Mouse (Mus musculus): ENCODE results near the gene Sipa1l3. TPM values are rescaled to one million over a fixed set of nuclear protein-coding genes. Genes with fewer than 3 reads are reported as not detected.
A peak's percentile ranks its signal among the peaks of the same experiment; 100 is the strongest.

Gene Sipa1l3
- total RNA-seq, 2 experiments from 2014 or later, result 15.7 to 15.9 TPM

DNA sequence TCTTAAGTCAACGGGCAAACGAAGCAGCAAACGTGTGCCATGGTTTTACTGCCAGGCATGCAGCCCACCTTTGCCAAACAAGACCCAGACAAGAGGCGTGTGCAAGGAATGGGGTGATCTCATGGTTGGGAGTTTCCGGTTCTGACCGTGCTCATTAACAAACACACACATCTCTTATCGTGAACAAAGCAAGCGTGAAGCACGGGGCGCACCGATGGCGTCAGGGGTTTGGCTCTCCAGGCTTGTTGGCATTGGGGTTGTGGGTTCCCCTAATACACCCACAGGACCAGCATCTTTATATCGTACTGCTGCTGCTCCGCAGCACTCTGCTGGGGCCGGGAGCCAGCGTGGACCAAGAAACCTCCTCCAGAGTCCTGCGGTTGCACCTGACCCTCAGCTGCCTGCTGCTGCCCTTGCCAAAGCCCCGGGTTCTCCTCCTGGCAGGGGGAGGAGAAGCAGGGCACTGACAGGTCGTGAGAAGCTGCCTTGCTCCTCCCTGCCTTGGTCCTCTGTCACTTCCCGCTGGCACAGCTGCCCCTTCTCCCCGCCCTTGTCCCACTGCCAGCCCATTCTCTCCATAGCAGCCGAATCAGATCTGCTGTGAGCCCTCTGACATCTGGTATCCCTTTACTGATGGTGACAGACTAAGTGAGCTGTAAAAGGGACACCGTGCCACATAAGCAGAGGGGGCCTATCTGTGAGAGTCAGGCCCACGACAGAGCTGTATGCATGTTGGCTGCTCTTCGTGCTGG lies 126.5 kb downstream of the Sipa1l3 start:
- peak in 1 of 2 experiments; percentile 23 for DNase-seq
- intact Hi-C loops (cut with DNase I), result no loop called here

DNA sequence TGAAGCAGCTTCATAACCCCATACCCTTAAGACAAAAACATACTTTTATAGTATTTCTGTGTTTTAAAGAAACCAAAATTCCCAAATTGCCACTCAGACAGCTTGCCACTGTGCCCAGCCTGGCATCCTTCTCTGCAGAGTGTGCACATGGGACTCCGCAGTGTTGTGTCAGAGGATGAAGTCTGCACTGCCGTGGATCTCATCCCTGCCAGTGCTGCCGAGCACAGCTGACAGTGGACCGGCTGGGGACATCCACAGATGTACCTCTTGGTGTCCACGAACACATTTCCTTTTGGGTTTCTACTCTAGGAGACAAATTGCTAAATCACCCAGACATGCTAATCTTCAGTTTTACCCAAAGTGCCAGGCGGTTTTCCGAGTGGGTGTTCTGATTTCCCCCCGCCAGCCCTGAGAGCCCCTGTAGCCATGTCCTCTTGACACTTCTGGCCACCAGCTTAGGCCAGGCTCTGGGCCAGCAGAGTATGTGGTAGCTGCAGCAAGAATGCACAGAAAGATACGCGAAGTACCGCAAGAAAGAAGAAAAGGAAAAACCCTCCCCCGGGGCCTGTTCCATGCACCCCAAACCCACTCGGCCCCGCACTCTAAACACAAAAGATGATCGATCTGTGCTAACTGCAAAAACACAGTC lies 127.2 kb downstream of the Sipa1l3 start:
- no peak for DNase-seq
- intact Hi-C loops (cut with DNase I), result no loop called here

DNA sequence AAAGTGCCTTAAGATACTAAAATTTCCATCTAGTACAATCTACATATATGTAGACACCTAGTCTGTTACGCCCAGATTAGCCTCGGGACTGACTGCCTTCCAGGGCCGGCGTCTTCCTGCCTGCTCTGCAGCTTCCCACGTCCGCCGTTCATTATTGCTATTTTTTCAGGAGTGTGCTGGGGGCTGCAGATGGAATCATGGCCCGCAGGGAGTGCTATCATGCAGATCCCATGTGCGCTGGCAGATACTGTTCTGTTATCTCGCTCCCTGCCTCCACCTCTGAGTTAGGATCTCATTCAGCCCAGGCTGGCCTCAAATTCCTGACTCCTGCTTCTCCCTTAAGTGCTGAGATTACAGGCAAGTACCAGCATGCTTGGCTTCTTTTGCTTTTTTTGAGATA lies 128.2 kb downstream of the Sipa1l3 start:
- no peak for DNase-seq
- intact Hi-C loops (cut with DNase I), result no loop called here

DNA sequence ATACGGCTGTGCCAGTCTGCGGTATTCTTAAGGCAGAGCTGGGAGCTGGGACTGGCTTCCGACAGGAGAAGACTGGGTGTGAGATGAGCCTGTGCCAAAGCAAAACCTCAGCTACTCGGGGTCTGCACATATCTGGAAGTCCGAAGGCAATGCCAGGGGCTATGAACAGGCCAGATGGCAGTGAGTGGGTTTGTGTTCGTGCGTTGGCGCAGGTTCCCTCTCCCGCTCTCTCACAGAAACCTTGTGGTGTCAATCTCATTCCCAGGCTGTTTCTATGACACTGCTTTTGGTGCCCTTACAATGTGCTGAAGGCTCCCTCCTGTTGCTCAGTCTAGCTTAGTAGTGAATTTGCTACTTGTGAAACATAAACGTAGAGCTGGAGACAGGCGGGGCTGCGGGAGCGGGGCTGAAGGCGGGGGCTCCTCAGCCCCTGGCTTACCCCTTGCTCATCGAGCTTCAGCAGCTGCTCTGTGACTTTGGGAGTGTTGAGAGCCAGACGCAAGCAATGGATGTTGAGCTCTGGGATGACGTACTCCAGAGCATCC lies 130.8 kb downstream of the Sipa1l3 start:
- intact Hi-C loops (cut with DNase I), result no loop called here
- no peak for DNase-seq

DNA sequence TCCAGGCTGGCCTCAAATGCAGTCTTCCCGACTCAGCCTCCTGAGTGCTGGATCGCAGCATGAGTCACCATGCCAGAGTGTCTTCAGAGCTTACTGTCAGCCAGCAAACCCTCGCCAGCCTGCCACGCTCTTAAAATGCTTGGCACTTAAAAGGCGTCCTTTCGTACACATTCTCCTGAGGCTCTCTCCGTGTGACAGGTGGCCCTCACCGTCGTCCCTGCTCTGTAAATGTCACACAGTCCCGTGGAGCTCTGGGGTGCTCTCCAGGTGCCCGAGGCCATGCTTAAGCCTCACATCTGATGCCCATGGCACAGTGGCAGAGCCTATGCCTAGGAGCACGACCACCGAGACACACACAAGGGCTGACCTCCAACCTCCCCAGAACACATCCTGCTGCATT lies 132.1 kb downstream of the Sipa1l3 start:
- DNase-seq, result no peak
- intact Hi-C loops (cut with DNase I), result no loop called here

DNA sequence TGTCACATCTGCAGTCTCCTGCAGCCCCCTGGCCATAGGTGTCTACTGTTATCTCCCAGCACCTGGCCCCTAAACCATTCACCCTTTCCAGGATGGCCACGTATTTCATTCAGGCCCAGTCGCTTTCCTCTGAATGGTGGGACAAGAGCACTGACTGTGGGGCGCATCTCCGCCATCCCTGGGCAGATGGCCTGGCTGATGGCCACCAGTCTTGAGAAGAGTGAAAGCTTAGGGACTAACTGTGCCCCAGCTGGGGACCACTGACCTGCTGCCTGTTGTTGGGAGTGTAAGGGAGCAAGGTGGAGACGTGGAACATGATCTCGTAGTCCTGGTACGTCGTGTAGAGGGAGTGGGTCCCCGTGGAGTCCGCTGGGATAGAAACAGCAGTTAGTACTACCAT lies 132.7 kb downstream of the Sipa1l3 start:
- DNase-seq, result no peak

DNA sequence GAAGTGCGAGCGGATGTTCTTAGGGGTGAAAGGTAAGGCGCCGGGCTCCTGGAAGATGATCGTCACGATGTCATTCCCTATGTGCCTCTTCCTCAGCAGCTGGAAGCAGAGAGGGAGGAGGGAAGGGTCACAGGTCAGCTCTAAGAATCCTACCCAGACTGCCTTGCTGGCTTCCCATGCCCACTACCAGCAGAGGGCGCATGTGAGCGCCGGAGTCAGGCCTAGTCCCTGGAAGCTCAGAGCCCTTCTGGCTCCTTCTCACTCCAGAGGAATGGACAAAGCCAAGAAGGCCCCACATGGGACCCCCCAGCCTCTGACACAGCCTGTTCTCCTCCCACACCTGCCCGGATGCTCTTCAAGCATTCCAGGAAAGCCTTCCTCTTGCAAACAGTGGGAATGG lies 135.2 kb downstream of the Sipa1l3 start:
- peak; percentile 91 to 95 for DNase-seq
- intact Hi-C loops (cut with DNase I), result loop anchor here (1.0 to 5.0 kb wide), 2 partner anchors 79 to 139 kb away; no protein-coding TSS in a partner anchor

More for the DNA sequence above, 132.7 kb downstream of the Sipa1l3 start:
- intact Hi-C loops (cut with DNase I), result no loop called here

DNA sequence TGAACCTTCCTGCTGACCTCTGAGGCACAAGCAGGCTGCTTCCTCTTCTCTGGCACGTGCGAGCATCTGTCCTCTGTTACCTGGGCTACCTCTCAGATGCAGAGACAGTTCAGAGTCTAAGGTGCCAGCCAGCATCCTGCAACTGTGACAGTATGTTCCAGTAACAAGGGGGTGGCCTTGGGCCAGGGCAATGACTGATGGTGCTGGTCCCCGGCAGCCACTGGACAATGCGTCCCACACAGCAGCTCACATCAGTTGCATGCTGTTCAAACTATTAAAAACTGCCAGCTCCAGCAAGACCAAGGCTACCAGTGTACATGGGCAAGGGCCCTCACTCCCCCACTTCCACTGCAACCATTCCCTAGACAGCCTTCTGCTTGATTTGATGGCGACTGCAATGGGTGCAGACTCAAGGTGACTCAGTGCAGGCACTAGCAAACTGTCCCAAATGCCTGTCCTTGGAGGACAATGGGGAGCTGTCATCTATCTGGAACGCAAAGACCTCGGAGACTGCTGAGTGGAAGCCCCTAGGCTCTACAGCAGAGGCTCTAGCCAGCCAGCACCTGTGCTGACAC lies 136.9 kb downstream of the Sipa1l3 start:
- no peak for DNase-seq
- intact Hi-C loops (cut with DNase I), result loop anchor here (5.0 kb wide), 1 partner anchor 81 kb away; no protein-coding TSS in a partner anchor

DNA sequence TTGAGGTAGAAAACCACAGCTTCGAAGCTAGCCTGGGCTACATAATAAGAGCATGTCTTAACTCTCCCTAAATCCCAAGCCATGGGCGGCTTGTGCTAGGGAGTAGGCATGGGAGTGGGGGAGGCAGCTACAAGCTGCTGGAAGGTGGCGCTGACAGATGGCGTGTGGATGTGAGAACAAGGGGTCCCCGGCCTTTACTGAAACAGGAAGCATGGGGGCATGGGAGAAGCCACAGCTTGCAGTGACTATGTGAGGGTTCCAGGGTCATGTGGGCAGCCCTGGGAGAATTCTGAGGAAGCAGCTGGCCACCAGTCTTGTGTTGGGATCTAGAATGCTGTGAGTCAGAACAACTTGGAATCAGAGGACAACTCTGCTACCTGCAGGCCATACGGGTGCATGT lies 144.4 kb downstream of the Sipa1l3 start:
- DNase-seq, result no peak
- intact Hi-C loops (cut with DNase I), result no loop called here

DNA sequence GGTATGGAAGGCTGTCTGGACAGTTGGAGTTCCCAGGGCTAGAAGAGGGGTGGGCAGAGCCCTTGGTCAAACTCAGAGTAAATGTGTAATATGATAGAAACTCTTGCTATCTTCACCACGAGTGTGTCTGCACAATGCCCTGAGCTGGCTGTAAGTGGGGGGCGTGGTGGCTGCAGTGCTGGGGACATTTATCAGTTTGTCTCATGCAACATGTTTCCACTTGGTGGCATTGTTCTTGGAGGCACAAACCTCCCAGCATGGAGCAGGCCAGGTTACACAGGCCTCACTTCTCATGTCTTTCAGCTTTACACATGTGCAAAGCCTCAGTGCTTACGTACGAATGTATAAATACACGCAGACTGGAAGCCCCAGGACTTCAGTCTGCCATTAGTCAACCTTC lies 146.3 kb downstream of the Sipa1l3 start:
- no peak for DNase-seq
- intact Hi-C loops (cut with DNase I), result no loop called here

DNA sequence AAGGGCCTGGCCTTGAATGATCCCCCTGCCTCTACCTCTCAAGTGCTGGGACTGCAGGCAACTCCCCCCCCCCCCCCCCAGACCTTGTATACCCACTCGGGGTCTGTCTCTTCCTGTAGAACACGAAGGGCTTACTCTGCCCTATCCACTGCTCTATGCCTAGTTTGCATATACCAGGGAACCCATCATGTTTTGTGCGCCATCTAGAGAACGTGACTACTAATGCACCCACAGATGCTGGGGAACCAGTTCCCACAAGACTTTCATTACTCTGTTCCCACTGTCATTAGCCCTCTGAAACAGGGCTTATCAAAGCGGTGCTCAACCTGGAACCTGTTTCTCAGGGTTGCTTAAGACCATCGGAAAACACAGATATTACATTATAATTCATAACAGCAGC lies 148.4 kb downstream of the Sipa1l3 start:
- intact Hi-C loops (cut with DNase I), result no loop called here
- DNase-seq, result no peak

DNA sequence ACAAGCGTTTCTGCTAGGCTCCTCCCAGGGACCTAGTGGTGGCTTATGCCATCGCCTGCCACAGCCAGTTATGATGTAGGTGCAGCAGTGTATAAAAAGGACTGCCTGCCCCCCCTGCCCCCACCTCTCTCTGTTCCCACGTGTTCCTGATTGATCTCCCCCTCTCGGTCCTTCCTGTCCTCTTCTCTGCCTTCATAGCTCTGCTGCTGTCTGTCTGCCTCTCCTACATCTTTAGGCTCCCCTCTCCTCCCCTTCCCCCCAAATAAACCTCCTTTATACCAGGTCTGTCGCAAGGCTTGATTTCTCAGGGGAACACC lies 150.5 kb downstream of the Sipa1l3 start:
- intact Hi-C loops (cut with DNase I), result no loop called here
- DNase-seq, result no peak

DNA sequence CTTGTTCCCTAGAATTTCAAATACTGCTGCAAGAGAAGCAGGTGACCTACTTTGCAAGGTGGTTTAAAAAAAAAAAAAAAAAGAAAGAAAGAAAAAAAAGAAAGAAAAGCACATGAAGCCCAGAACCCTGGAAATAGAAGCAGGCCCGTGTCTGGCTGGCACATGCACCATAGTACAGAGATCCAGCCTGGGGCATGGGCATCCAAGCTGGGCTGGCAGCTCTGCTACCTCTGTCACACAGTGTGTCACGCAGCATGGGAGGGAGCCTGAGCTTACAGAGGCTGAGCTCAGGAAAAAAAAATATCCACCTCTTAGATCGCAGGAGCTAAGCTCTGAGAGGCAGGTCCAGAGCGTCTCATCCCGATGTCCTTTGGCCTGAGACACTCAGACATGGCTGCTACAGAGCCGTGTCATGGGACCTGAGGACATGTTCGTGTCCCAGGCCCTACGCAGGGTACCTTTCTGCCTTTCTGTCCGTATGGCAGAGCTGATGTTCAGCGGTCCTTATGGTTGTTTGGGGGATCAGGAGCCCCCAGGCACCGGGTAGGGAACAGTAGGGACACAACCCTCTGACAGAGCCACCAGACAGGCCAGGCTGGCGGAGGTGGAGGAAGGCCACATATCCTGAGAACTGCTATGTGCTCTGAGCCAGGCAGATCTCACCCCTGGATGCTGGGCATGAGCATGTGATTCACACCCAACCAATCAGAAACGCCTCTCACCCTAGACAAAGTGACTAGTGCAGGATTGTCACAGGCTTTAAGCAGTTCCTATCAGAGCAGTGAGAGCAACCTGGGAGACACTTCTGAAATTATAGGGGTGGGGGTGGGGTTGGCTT lies 151.1 kb downstream of the Sipa1l3 start:
- intact Hi-C loops (cut with DNase I), result no loop called here
- DNase-seq, result no peak

DNA sequence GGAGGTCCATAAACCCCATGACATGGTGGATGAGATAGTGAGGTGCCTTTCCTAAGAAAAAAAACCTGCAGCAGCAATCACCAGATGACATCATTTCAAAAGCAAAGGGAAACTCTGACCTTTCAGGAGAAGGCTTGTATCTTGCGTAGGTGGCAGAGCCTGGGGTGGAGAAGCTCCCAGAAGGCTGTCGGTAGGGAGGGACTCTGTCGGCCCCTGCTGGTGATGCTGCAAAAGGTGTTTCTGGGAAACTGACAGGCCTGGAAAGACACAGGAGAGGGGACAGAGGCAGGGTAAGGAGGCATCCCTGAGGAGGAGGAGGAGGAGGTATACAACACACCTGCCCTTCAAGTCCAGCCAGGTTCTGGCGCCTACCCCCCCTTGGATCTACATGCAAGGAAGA lies 154.4 kb downstream of the Sipa1l3 start:
- DNase-seq, result peak; percentile 21 to 25
- intact Hi-C loops (cut with DNase I), result no loop called here

DNA sequence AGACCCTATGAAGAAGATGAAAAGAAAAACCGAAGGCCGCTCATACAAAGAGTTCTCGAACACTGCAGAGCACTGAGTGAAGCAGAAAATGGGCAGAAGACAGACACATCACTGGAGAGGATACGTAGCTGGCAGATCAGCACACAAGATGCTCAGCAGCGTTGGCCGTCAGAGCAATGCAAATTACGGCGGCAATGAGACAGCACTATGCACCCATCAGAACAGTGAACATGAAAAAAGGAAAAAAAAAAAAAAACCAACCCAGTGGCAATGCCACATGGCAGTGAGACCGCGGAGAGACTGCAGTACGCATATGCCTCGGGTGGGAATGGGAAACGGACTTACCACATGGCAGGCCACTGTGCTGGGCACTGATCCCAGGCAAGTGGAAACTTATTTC lies 156.9 kb downstream of the Sipa1l3 start:
- DNase-seq, result no peak
- intact Hi-C loops (cut with DNase I), result no loop called here

DNA sequence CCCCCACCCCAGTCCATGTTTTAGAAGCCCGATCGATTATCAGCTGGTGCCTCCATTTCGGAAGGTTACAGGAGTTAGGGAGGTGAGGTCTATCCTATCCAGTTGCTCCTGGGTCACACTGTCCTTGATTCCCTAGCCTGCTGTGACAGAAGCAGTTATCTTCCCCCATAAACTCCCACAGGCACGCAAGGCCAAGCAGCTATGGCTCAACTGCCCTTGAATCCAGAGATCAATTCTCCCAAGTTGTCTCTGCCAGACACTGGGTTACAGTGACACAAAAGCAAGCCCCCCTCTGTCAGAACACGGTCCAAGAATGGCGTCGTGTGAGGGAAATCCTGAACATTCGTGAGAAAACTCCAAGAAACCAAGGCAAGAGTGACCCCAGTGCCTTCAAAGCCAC lies 163.0 kb downstream of the Sipa1l3 start:
- no peak for DNase-seq
- intact Hi-C loops (cut with DNase I), result no loop called here

DNA sequence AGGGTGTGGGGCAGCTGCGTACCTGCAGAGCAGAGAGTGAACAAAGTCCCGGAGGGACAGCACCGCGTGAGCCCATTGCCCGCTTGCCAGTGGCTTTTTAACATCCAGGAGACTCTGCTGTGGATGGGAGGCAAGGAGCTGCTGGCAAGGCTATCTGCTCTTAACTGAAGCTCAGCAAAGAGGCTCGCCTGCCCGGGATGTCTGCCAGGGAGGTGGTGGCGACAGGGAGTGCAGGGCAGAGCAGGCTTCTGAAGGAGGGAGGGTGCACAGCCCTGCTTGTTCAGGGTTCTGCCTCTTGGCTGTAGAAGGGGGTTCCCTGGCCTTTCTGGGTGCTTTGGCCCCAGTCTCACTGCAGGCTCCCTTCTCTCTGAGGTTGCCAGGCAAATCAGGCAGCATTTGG lies 164.3 kb downstream of the Sipa1l3 start:
- DNase-seq, result peak; percentile 63 to 76
- intact Hi-C loops (cut with DNase I), result no loop called here

DNA sequence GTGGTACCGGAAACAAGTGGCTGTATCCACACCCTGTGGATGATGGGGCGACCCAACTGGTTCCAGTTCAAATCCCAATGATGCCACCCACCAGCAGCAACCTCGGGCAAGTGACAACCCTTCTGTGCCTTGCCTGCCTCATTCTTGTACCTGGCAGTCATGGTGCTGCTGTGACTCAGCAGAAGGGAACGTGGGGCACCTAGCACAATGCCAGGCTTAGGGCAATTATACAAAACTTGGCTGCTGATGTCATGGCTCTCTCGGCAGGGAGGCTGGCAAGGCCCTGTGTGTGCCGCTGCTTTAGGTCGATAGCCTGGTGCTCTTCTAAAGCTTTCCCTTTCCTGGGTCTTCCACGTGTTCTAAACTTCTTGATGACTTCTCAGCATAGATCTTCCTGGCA lies 166.2 kb downstream of the Sipa1l3 start:
- no peak for DNase-seq
- intact Hi-C loops (cut with DNase I), result no loop called here

DNA sequence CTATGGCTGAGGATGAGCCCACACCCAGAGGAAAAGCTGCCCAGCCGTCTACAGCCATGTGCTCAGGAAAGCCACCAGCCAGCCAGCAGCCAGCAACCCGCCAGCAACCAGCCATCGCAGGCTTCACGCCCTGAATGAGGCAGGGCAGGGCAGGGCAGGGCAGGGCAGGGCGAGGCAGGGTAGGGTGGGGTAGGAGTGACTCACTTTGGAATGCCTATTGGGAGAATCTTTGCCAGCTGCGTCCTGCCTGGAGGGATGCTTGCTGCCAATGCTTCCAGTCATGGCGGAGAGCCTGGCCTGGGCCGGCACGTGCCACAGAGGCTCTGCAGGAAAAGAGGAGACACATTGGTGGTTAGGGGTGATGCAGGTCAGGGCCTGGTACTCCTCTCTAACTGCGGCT lies 168.0 kb downstream of the Sipa1l3 start:
- intact Hi-C loops (cut with DNase I), result no loop called here

DNA sequence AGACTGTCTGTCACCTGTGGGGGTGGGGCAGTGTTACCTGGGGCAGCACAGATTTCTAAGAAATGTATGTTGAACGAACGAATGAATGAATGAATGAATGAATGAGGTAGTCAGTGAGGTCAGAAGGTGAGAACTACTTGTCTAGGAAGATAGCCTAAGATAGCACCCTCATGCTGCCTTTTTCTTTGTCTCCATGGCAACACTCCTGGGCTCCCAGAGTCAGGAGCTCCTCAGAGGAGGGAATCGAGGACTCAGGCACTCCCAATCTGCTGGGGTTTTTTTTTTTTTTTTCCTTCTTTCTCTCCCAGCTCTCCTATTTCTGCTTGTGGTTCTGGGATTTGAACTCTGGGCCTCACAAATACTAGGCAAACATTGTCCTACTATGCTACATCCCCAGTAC lies 172.2 kb downstream of the Sipa1l3 start:
- no peak for DNase-seq
- intact Hi-C loops (cut with DNase I), result no loop called here

More for the DNA sequence above, 168.0 kb downstream of the Sipa1l3 start:
- DNase-seq, result no peak

DNA sequence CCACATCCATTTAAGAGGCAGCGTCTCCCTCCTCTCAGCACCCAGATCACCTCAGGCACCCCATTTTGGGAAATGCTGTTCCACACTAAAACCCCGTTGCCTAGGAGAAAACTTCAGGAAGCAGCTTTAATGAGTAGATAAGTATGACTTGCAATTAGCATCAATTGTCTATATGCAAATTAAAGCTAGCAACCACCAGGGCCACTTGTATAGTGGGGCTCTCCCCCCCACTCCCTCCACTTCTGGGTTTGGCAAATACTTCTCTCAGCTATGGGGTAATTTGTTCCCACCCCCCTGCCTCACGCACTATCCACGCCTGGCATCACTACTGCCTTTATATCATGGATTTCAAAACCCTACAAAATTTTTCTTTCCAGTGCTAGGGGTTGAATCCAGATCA lies 172.9 kb downstream of the Sipa1l3 start:
- intact Hi-C loops (cut with DNase I), result no loop called here
- no peak for DNase-seq

Data from heart, postnatal 14 days (tissue).